Mouse (Mus musculus): ENCODE data around the gene Bmf. TPM values are rescaled to one million over a fixed set of nuclear protein-coding genes. Genes with fewer than 3 reads are reported as not detected.

Bmf gene
- polyA plus RNA-seq, 1 experiment from 2014 or later: 1.5 TPM

Other genes starting within 250 kb of the Bmf start
- 5.4 and 6.2 TPM in 2 replicates for gene Gpr176, start 176.3 kb downstream of the Bmf start, polyA plus RNA-seq (2015; fragmentation: Nextera tagmentation; extraction: Ambion mirVana)
- gene Eif2ak4, start 161.1 kb downstream of the Bmf start, polyA plus RNA-seq (2015; fragmentation: Nextera tagmentation; extraction: Ambion mirVana): 9.3 and 9.8 TPM in 2 replicates
- gene Srp14, start 70.0 kb downstream of the Bmf start, polyA plus RNA-seq (2015; fragmentation: Nextera tagmentation; extraction: Ambion mirVana): 316 and 322 TPM in 2 replicates
- gene Bub1b, start 48.5 kb upstream of the Bmf start, polyA plus RNA-seq (2015; fragmentation: Nextera tagmentation; extraction: Ambion mirVana): 36.4 and 45.0 TPM in 2 replicates
- 26.0 and 36.4 TPM in 2 replicates for gene Pak6, start 113.6 kb upstream of the Bmf start, polyA plus RNA-seq (2015; fragmentation: Nextera tagmentation; extraction: Ambion mirVana)
- 0.43 and 0.46 TPM in 2 replicates for gene Ankrd63, start 154.3 kb upstream of the Bmf start, polyA plus RNA-seq (2015; fragmentation: Nextera tagmentation; extraction: Ambion mirVana)
- 0.63 and 1.2 TPM in 2 replicates for gene Plcb2, start 178.8 kb upstream of the Bmf start, polyA plus RNA-seq (2015; fragmentation: Nextera tagmentation; extraction: Ambion mirVana)
- 24.4 and 27.0 TPM in 2 replicates for gene Inafm2, start 196.1 kb upstream of the Bmf start, polyA plus RNA-seq (2015; fragmentation: Nextera tagmentation; extraction: Ambion mirVana)
- gene Ccdc9b, start 213.0 kb upstream of the Bmf start, polyA plus RNA-seq (2015; fragmentation: Nextera tagmentation; extraction: Ambion mirVana): 1.3 and 1.6 TPM in 2 replicates
- gene Phgr1, start 223.1 kb upstream of the Bmf start, polyA plus RNA-seq (2015; fragmentation: Nextera tagmentation; extraction: Ambion mirVana): not detected in 2 replicates
- 27.3 and 36.9 TPM in 2 replicates for gene Disp2, start 230.0 kb upstream of the Bmf start, polyA plus RNA-seq (2015; fragmentation: Nextera tagmentation; extraction: Ambion mirVana)

Data from forebrain, embryonic 16.5 days (tissue).